Mouse (Mus musculus) G1E (cell line): ENCODE measurements around the gene Arhgap31.

ENCODE experiments used
- CTCF ChIP-seq: IDR thresholded peaks from 2 replicates; pipeline ENCODE4 v1.5.1; 2012; ENCODE audit warnings: low read depth, low read length, inconsistent platforms, mixed read lengths
- GATA1 ChIP-seq: IDR thresholded peaks from 2 replicates; pipeline ENCODE4 v1.6.1; 2012; ENCODE audit warnings: borderline replicate concordance, low read length, inconsistent platforms, mixed read lengths
- POLR2AphosphoS5 ChIP-seq: IDR thresholded peaks from 2 replicates; pipeline ENCODE4 v1.6.1; 2012; ENCODE audit warnings: low read depth, low read length, inconsistent platforms; ENCODE audit not compliant: insufficient replicate concordance

GRCm38 (mm10) chr16:38563516-38563915 lies 149.6 kb downstream of the Arhgap31 start:
- no peak for TF ChIP-seq CTCF
- TF ChIP-seq GATA1 = no peak
- TF ChIP-seq POLR2AphosphoS5 = no peak
